Mouse (Mus musculus) heart, embryonic 13.5 days (tissue): Measurements from ENCODE around the gene Kif3b. TPM values are rescaled to one million over a fixed set of nuclear protein-coding genes. Genes with fewer than 3 reads are reported as not detected.

ENCODE experiments used
- ATAC-seq: fragments of 200-750 bp; cut with Nextera tagmentation; 2 replicates; pipeline ENCODE4 v1.8.0; 2017; ENCODE audit warnings: moderate TSS enrichment; ENCODE audit not compliant: insufficient number of reproducible peaks, low FRiP score, low TSS enrichment; ENCODE audit errors: extremely low read depth
- H3K27ac ChIP-seq: fragments of 300-500 bp; sonication (generic); replicated peaks from 2 replicates; pipeline ENCODE4 v1.5.1; 2015; ENCODE audit warnings: moderate library complexity, mild to moderate bottlenecking, inconsistent platforms
- H3K27me3 ChIP-seq: fragments of 300-500 bp; sonication (generic); replicated peaks from 2 replicates; pipeline ENCODE4 v1.6.1; 2015; ENCODE audit warnings: mild to moderate bottlenecking, inconsistent platforms
- H3K36me3 ChIP-seq: fragments of 300-500 bp; sonication (generic); 2 replicates; pipeline ENCODE4 v1.6.1; 2015; ENCODE audit warnings: mild to moderate bottlenecking, inconsistent platforms
- H3K4me1 ChIP-seq: fragments of 300-500 bp; sonication (generic); 2 replicates; pipeline ENCODE4 v1.6.1; 2015; ENCODE audit warnings: inconsistent platforms
- H3K4me2 ChIP-seq: fragments of 300-500 bp; sonication (generic); 2 replicates; pipeline ENCODE4 v1.6.1; 2015; ENCODE audit warnings: inconsistent platforms, mild to moderate bottlenecking, moderate library complexity
- H3K4me3 ChIP-seq: fragments of 300-500 bp; sonication (generic); 2 replicates; pipeline ENCODE4 v1.5.1; 2015; ENCODE audit warnings: moderate library complexity, mild to moderate bottlenecking, inconsistent platforms
- H3K9ac ChIP-seq: fragments of 300-500 bp; sonication (generic); 2 replicates; pipeline ENCODE4 v1.6.1; 2015; ENCODE audit warnings: inconsistent platforms, mild to moderate bottlenecking, moderate library complexity
- H3K9me3 ChIP-seq: fragments of 300-500 bp; sonication (generic); 2 replicates; pipeline ENCODE4 v1.6.1; 2016; ENCODE audit warnings: inconsistent platforms
- WGBS: fragments of 180-500 bp; shearing (Covaris S2); methylation state at CpG from one replicate; pipeline ENCODE4 v1.1.7; 2015; ENCODE audit warnings: mixed read lengths; 5-methylcytosine and 5-hydroxymethylcytosine counted together
- polyA plus RNA-seq: library from polyadenylated mRNA; unstranded; fragments of >200 nt; fragmentation: Nextera tagmentation; extraction: Ambion mirVana; gene quantifications from 2 replicates; pipeline ENCODE4 v1.2.1, GENCODE M21; 2015

The Kif3b gene
- polyA plus RNA-seq, 1 experiment from 2014 or later = 4.8 TPM

DNA sequence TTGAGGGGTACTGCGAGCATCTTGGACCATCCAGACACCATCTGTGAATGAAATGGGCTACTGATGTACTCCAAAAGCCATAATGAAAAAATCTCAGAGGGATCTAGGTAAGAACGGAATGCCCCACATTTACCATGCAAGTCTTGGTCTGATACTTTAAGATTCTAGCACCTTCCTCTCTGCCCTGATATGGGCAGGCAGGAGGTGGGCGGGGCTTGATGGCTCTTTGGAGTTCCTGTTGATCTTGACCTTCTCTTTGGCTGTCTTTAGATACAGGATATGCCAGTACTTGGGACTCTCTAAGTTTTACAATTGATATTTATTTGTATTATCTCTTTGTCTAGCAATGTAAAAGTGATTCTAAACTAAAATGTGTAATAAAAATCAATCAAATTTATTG, 41.8 kb downstream of the Kif3b start:
- Histone ChIP-seq H3K4me3 (no peak overlapping the region), H3K27me3 (no peaks in the 10 kb centered on the region), H3K4me2 (no peak overlapping the region), H3K9ac (no peak overlapping the region), H3K27ac (no peak overlapping the region), H3K4me1 (peaks cover 28% of the 10 kb centered on the region), H3K36me3 (peaks cover 49% of the 10 kb centered on the region), H3K9me3 (no peaks in the 10 kb centered on the region)
- no peak for ATAC-seq
- 86% methylated on average over 3 of the region's 3 CpGs for WGBS

DNA sequence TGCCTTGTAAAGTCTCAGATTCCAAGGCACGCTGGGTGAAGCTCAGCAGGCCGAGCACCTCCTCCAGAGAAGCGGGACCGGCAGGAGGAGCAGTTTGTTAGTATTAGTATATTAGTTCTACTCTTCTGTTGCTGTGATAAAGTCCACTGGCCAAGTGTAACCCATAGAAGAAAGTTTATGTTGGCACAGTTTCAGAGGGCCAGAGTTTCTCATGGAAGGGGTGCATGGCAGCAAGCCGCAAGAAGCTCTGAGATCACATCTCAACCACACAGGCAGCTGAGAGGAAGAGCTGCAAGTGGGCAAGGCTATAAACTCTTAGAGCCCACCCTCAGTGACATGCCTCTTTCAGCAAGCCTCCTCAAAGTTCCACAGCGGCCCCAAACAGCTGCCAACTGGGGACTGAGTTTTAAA, 42.6 kb downstream of the Kif3b start:
- no peaks in the 10 kb centered on the region for H3K27me3 ChIP-seq
- no peak overlapping the region for H3K4me2 ChIP-seq
- peaks cover 31% of the 10 kb centered on the region for H3K4me1 ChIP-seq
- ATAC-seq = no peak
- WGBS = 61% methylated on average over 6 of the region's 6 CpGs
- H3K9me3 ChIP-seq = no peaks in the 10 kb centered on the region
- H3K4me3 ChIP-seq = no peak overlapping the region
- H3K27ac ChIP-seq = 0 out of 2 replicates have a peak overlapping the region, but pooled peaks have one; percentile 12
- peaks cover 40% of the 10 kb centered on the region for H3K36me3 ChIP-seq
- no peak overlapping the region for H3K9ac ChIP-seq

DNA sequence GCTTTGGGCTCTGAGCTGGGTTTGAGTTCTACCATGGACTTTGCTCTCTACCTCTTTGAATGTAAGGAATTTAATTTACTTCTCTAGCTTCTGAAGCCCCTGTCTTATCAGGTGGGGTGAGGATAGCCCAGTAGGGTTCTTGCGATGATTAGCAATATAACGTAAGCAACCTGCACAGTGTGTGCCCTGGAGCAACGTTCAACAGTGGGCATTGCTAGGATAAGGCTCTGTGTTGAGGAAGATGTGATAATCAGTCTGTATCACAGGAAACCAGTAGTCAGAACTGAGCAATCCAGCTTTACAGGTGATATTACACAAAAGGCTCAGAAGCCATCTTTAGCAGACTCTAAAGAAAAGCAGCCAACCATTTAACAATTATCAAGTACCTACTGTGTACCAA, 43.1 kb downstream of the Kif3b start:
- H3K4me2 ChIP-seq = no peak overlapping the region
- no peaks in the 10 kb centered on the region for H3K9me3 ChIP-seq
- no peak for ATAC-seq
- no peak overlapping the region for H3K9ac ChIP-seq
- H3K27ac ChIP-seq = 0 out of 2 replicates have a peak overlapping the region, but pooled peaks have one; percentile 12
- peaks cover 35% of the 10 kb centered on the region for H3K4me1 ChIP-seq
- peaks cover 36% of the 10 kb centered on the region for H3K36me3 ChIP-seq
- no peaks in the 10 kb centered on the region for H3K27me3 ChIP-seq
- WGBS = 65% methylated on average over 3 of the region's 3 CpGs
- H3K4me3 ChIP-seq = no peak overlapping the region

DNA sequence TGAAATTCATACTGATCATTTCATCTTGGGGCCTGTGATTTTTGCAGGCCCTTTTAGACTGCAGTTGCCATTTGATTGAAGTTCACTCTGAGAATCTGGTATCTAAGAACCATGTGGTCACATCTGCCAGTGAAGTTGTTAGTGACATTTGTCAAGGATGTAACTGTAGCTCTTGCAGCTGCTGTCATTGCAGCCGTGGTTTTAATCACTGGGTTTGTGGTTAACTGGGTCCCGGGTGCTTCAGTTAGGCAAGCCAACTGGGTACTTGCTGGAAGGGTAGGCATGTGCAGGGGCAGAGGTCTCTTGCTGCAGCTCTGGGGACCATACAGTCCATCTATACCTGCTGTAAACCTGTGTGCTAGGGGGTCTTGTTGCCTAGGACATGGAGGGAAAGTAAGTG, 44.9 kb downstream of the Kif3b start:
- Histone ChIP-seq H3K27ac (no peak overlapping the region), H3K4me2 (no peak overlapping the region), H3K9ac (no peak overlapping the region), H3K36me3 (peaks cover 18% of the 10 kb centered on the region), H3K4me1 (peaks cover 41% of the 10 kb centered on the region), H3K9me3 (no peaks in the 10 kb centered on the region), H3K4me3 (no peak overlapping the region), H3K27me3 (no peaks in the 10 kb centered on the region)
- no peak for ATAC-seq
- 27% methylated on average over 2 of the region's 2 CpGs for WGBS

DNA sequence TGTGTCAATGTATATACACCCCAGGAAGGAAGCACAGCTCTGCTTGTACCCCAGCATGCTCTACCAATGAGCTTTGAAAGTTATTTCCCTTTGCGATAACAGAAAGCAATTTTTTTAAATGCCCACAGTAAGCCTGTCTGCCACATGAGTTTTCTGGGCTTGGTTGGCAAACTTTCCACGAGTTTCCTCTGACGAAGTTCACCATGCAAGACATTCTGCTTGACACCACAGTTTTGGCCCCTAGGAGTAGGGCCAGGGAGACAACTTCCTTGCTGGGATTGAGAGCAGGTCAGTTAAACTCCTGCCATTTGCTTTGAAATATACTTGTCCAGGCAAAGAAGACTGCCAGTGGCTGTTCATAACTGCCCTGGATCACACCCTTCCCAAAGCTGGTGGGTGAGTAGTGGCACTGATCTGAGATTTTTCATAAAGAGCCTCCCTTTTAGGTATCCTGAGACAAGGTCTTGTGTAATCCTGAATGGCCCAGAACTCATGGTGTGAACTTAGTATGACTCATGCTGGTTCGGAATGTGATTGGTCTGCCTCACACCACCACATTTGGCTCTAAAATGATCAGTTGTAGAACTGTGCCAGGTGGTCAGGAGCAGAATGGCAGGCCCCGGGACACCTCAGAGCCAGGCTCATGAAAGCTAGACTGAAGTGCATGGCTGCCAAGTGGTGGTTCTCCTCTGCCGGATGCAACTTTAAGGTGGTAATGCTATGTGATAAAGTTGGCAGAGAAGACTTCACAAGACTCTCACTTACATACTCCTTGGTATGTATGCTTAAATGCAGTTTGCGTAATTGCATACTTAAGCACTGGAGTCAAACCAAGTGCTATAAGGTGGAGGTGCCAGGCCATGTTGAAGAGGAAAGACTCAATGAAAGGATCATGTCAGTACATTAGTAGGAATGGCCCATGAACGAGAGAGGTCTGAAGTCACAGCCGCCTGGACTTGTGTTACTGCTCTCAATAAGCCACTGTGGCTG, 47.4 kb downstream of the Kif3b start:
- no peaks in the 10 kb centered on the region for H3K9me3 ChIP-seq
- no peak overlapping the region for H3K9ac ChIP-seq
- 81% methylated on average over 9 of the region's 9 CpGs for WGBS
- no peak for ATAC-seq
- peaks cover 9% of the 10 kb centered on the region for H3K36me3 ChIP-seq
- H3K4me3 ChIP-seq = no peak overlapping the region
- H3K27ac ChIP-seq = no peak overlapping the region
- no peaks in the 10 kb centered on the region for H3K27me3 ChIP-seq
- H3K4me1 ChIP-seq = peaks cover 32% of the 10 kb centered on the region
- H3K4me2 ChIP-seq = no peak overlapping the region

DNA sequence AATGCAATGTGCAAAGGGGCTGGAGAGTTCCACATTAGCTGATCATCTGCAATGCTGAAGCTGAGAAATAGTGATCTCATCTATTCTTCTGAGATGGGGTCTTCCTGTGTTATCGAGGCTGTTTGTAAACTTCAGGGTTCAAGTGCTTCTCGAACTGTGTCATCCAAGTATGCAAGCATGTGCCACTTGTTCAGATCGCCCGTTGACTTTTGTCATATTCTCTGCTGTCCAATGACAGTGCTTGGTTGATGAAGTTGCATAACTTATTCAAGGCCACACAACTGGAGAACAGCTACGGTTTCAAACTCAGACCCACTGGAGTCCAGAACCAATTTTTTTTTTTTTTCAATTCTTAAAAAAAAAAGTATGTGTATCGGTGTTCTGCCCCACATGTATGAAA, 51.0 kb downstream of the Kif3b start:
- no peak for ATAC-seq
- Histone ChIP-seq H3K27ac (no peak overlapping the region), H3K4me2 (no peak overlapping the region), H3K9ac (no peak overlapping the region), H3K9me3 (no peaks in the 10 kb centered on the region), H3K36me3 (peaks cover 9% of the 10 kb centered on the region), H3K27me3 (no peaks in the 10 kb centered on the region), H3K4me3 (no peak overlapping the region), H3K4me1 (peaks cover 29% of the 10 kb centered on the region)
- WGBS = 92% methylated on average over 6 of the region's 6 CpGs

DNA sequence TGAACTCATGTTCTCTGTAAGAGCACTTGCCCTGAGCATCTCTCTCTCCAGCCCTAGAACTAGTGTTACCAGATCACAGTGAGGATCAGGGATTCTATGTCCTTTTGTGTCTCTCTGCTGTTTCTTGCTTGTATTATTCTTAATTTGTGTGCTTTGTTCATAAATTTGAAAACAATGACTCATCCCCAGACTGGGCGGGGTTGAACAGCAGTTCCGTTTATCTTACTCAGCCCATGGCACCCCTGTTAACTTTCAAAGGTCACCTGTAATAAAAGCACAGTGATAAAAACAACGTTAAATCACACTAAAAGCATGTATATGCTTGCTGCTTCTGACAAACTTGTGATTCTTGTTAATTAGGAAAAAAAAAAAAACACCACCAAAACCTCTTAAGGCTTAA, 51.4 kb downstream of the Kif3b start:
- ATAC-seq = no peak
- no peak overlapping the region for H3K9ac ChIP-seq
- WGBS = 67% methylated on average over 3 of the region's 3 CpGs

DNA sequence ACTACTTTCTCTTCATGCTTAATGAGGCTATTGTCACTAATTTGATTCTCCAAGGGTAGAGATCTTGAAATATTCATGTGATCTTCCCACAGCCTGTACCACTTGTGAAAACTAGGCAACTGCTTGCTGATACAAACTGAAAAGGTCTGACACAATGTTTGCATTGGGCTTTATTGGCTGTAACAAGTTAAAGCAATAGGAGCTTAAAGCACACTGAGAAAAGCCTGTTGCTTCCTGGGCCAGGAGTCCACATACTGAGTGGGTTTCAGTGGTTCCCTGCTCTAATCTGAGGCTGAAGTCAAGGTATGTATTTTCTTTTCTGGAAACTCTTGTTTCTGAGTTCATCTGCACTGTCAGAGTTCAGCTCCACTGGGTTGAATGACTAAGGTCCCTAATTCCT, 52.0 kb downstream of the Kif3b start:
- Histone ChIP-seq H3K4me3 (no peak overlapping the region), H3K27ac (0 out of 2 replicates have a peak overlapping the region, but pooled peaks have one; percentile 24), H3K4me2 (no peak overlapping the region), H3K36me3 (peaks cover 9% of the 10 kb centered on the region), H3K9ac (no peak overlapping the region), H3K9me3 (no peaks in the 10 kb centered on the region), H3K27me3 (no peaks in the 10 kb centered on the region), H3K4me1 (peaks cover 30% of the 10 kb centered on the region)
- ATAC-seq = no peak

More for the DNA sequence above, 51.4 kb downstream of the Kif3b start:
- Histone ChIP-seq H3K4me2 (no peak overlapping the region), H3K36me3 (peaks cover 9% of the 10 kb centered on the region), H3K4me3 (no peak overlapping the region), H3K4me1 (peaks cover 28% of the 10 kb centered on the region), H3K27me3 (no peaks in the 10 kb centered on the region), H3K9me3 (no peaks in the 10 kb centered on the region), H3K27ac (no peak overlapping the region)

DNA sequence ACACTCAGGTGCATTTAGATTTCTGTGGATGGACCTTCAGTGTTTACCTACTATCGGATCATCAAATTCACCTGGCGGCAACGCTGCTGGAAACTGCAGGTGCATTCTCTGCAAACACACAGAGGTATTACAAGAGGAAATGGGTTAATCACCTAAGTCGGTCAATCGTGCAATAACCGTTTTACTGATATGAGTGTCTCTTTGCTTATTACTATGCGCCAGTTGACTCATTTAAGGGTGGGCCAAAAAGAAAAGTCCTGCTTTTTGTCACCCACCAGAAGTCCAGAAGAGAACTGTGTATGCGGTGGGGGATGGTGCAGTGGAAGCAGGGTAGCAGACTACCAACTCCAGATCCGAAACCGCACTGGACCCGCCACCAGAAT, 53.8 kb downstream of the Kif3b start:
- no peak for ATAC-seq
- Histone ChIP-seq H3K36me3 (peaks cover 9% of the 10 kb centered on the region), H3K27ac (peak overlapping the region; percentile 99), H3K4me3 (peak overlapping the region; percentile 89), H3K27me3 (no peaks in the 10 kb centered on the region), H3K4me1 (peaks cover 37% of the 10 kb centered on the region), H3K4me2 (peak overlapping the region; percentile 84), H3K9me3 (no peaks in the 10 kb centered on the region), H3K9ac (peak overlapping the region; percentile 85)
- 4% methylated on average over 11 of the region's 11 CpGs for WGBS

DNA sequence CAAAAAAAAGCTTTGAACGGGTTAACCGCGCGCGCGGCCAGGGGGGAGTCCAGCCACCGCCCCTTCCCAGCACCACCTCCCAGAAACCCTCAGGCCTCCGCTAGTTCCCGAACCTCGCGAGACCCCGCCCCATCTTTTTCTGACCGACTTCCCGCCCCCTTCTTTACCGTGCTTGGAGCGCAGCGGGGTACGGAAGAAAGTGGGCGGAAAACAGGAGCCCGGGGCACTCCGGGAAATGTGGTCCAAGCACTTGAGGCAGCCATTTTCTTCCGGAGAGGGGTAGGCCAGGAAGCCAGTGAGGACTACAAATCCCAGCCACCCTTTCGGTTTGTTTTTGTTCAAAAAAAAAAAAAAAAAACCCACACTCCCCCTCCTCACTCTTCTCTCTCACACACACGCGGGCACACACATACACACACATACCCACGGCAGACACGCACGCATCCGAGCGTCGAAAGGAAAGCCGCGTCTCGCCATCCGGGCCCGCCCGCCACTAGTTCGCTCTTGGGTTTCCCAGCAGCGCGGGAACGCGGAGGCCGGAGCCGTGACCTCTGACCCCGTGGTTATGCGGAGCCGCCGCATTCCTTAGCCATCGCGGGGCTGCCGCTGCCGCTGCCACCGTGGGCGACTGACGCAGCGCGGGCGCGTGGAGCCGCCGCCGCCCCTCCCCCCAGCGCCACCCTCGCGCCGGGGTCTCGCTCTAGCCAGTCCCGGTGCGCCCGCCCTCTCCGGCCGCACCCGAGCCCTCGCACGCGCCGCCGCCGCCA, 54.4 kb downstream of the Kif3b start, which contains the start of gene Asxl1:
Asxl1 (plus strand) TSS at position 376 of the 767 bp plus-strand sequence.
- Histone ChIP-seq H3K9me3 (no peaks in the 10 kb centered on the region), H3K27me3 (no peaks in the 10 kb centered on the region), H3K36me3 (peaks cover 9% of the 10 kb centered on the region), H3K9ac (peak within 1 kb of the TSS; percentile 99), H3K4me1 (peaks cover 39% of the 10 kb centered on the region), H3K4me3 (peak within 1 kb of the TSS; percentile 89), H3K4me2 (peak within 1 kb of the TSS; percentile 84), H3K27ac (peak within 1 kb of the TSS; percentile 99)
- ATAC-seq = peak; percentile 83
- WGBS = under 1% methylated on average over 54 of the region's 79 CpGs
